Mouse (Mus musculus) stomach, postnatal 0 days (tissue): ENCODE measurements at regions not wholly inside any gene's neighbourhood (a gene's known extent, or its start where the extent isn't known, plus 50 kb on each side); places are given as distances from the start of the nearest gene placed in this dataset.

Source experiments
- ATAC-seq: fragments of 200-750 bp; cut with Nextera tagmentation; 2 replicates; pipeline ENCODE4 v1.8.0; 2017; ENCODE audit not compliant: low FRiP score, low TSS enrichment
- DNase-seq: peaks from one replicate; pipeline ENCODE4 v3.0.0-alpha.2; 2016; ENCODE audit warnings: low spot score
- H3K27ac ChIP-seq: fragments of 300-500 bp; sonication (generic); replicated peaks from 2 replicates; pipeline ENCODE4 v1.5.1; 2014; ENCODE audit warnings: mild to moderate bottlenecking, control low read depth
- H3K27me3 ChIP-seq: fragments of 300-500 bp; sonication (generic); 2 replicates; pipeline ENCODE4 v1.6.1; 2014; ENCODE audit warnings: low read length; ENCODE audit not compliant: control insufficient read depth, insufficient read depth
- H3K36me3 ChIP-seq: fragments of 300-500 bp; sonication (generic); 2 replicates; pipeline ENCODE4 v1.6.1; 2014; ENCODE audit warnings: low read length, mixed read lengths; ENCODE audit not compliant: control insufficient read depth, insufficient read depth
- H3K4me1 ChIP-seq: fragments of 300-500 bp; sonication (generic); replicated peaks from 2 replicates; pipeline ENCODE4 v1.6.1; 2014; ENCODE audit warnings: antibody characterized with exemption; ENCODE audit not compliant: control insufficient read depth, insufficient read depth
- H3K4me2 ChIP-seq: fragments of 300-500 bp; sonication (generic); replicated peaks from 2 replicates; pipeline ENCODE4 v1.6.1; 2014; ENCODE audit warnings: low read depth, mild to moderate bottlenecking, control low read depth, moderate library complexity
- H3K4me3 ChIP-seq: fragments of 300-500 bp; sonication (generic); 2 replicates; pipeline ENCODE4 v1.5.1; 2014; ENCODE audit warnings: low read depth, low read length, control low read depth
- H3K9ac ChIP-seq: fragments of 300-500 bp; sonication (generic); 2 replicates; pipeline ENCODE4 v1.6.1; 2014; ENCODE audit warnings: mild to moderate bottlenecking, low read length, control low read depth, mixed read lengths
- H3K9me3 ChIP-seq: fragments of 300-500 bp; sonication (generic); 2 replicates; pipeline ENCODE4 v1.6.1; 2016; ENCODE audit warnings: low read length; ENCODE audit not compliant: control insufficient read depth
- CTCF ChIP-seq: IDR thresholded peaks from 2 replicates; pipeline ENCODE4 v1.5.1; 2016; ENCODE audit warnings: antibody characterized with exemption, low read depth, mild to moderate bottlenecking, moderate library complexity
- EP300 ChIP-seq: optimal IDR thresholded peaks from 2 replicates; pipeline ENCODE3; 2016; ENCODE audit warnings: antibody characterized with exemption
- WGBS: fragments of 180-500 bp; shearing (Covaris S2); extraction: QIAGEN DNeasy Blood & Tissue Kit; methylation state at CpG from one replicate; pipeline ENCODE4 v1.1.7; 2014; 5-methylcytosine and 5-hydroxymethylcytosine counted together

DNA sequence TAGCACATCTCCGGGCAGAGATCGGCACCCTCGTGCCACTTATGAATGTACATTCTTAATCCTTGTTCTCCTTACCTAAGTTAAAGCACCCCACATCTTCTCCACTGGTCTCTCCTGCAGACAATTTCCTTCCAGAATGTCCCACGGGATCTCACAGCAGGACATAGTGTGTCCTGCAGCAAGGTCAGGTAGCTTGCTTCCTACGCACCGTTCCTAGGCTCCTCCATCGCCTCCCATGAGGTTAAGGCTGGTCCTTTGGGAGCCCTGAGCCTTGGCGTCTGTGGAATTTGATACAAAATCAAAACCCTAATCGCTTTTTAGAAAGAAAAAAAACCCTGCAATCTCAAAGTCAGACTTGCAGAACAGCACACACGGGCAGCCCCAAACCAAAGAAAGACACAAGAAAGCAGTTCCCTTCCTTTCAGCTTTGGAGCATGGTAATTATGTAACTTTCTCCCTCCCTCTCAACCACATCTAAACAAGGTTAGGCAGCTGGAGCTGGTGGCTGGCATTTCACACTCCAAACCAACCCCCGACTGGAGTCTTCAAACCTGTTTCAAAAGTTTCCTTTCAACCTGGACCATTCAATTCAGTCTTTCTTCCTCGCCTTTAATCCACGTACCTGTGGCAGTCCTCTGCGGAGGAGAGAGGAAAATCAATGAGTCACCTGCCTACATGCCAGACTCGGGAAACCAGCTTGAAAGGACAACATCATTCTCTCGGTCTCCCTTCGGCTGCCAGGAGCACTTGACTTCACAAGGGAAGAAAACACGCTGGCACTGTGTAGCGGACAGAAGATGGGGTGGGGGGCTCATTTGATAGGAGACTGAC is 67.4 kb downstream of the E030025P04Rik start:
- DNase-seq (no peak), ATAC-seq (no peak)
- WGBS: 55% methylated on average over 19 of the region's 19 CpGs
- Histone ChIP-seq H3K9ac (no peak overlapping the region), H3K4me1 (no peaks in the 10 kb centered on the region), H3K36me3 (no peaks in the 10 kb centered on the region), H3K9me3 (no peaks in the 10 kb centered on the region), H3K27me3 (no peaks in the 10 kb centered on the region), H3K4me3 (no peak overlapping the region), H3K4me2 (no peak overlapping the region), H3K27ac (no peak overlapping the region)
- TF ChIP-seq EP300 (no peak), CTCF (no peak)

DNA sequence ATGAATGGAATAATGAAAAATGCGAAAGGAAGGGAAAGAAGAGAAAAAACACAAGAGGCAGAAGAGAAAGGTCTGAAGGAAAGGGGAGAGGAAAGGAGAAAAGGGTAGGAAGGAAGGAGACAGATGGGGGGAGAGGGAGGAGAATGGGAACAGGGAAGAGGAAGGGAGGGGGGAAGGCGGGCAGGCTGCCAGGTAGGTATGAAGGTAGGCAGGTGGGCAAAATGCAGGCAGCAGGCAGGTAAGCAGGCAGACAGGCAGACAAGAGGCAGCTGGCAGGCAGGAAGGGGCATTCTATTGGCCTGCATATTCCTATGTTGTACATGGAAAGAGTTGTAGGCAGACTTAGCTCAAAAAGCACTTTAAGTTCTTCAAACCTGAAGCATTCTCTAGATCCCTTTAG is 72.8 kb downstream of the E030025P04Rik start:
- H3K27me3 ChIP-seq: no peaks in the 10 kb centered on the region
- ATAC-seq: no peak
- no peak overlapping the region for H3K4me2 ChIP-seq
- no peak overlapping the region for H3K27ac ChIP-seq
- H3K9ac ChIP-seq: no peak overlapping the region
- no peaks in the 10 kb centered on the region for H3K9me3 ChIP-seq
- 82% methylated on average over 2 of the region's 2 CpGs for WGBS
- no peak for TF ChIP-seq CTCF
- TF ChIP-seq EP300: no peak
- no peaks in the 10 kb centered on the region for H3K4me1 ChIP-seq
- no peaks in the 10 kb centered on the region for H3K36me3 ChIP-seq
- no peak overlapping the region for H3K4me3 ChIP-seq
- DNase-seq: no peak

DNA sequence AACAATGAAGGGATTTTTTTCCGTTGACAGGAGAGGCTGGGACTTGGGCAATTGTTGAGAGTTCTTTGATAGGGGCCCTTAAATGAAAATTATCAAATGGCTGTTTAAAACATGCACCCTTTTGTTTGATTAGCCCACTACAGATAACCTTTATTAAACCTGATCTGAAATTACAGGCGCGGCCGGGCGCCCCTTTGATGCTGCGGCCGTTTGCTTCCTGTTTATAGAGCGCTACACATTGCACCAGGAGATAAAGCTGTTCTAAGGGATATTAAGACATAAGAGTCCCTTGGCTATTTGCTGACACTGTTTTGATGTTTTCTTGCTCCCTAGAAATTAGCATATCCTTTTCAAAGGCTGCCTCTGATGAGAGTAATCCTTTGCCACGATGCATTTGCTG is 73.8 kb downstream of the E030025P04Rik start:
- Histone ChIP-seq H3K27ac (no peak overlapping the region), H3K27me3 (no peaks in the 10 kb centered on the region), H3K4me2 (no peak overlapping the region), H3K4me3 (no peak overlapping the region), H3K36me3 (no peaks in the 10 kb centered on the region), H3K4me1 (no peaks in the 10 kb centered on the region), H3K9me3 (no peaks in the 10 kb centered on the region), H3K9ac (no peak overlapping the region)
- WGBS: 31% methylated on average over 9 of the region's 9 CpGs
- no peak for DNase-seq
- no peak for ATAC-seq
- TF ChIP-seq CTCF (no peak), EP300 (no peak)

DNA sequence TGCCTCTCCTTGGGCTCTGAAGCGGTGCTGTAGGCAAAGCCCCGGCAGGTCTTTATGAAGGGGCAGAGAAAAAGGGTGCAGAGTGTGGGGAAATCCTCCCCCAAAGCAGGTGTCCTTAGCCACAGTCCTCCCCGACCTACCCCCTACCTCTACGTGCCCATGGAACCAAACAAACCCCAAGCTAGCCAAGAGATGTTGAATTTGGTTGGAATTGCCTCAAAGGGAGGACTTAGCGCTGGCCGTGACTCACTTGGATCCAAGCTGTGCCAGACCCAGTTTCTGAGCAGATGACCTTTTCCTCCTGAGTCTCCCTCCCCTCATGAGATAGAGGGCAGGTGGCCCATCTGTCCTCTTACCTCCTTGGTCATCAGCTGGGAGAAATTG is 74.9 kb downstream of the E030025P04Rik start:
- no peaks in the 10 kb centered on the region for H3K4me1 ChIP-seq
- DNase-seq (no peak), ATAC-seq (peak; percentile 10; the same call in 1 of the 2 replicates)
- WGBS: 57% methylated on average over 6 of the region's 6 CpGs
- TF ChIP-seq CTCF: no peak
- no peak for TF ChIP-seq EP300
- H3K9me3 ChIP-seq: no peaks in the 10 kb centered on the region
- no peaks in the 10 kb centered on the region for H3K36me3 ChIP-seq
- no peaks in the 10 kb centered on the region for H3K27me3 ChIP-seq
- no peak overlapping the region for H3K4me3 ChIP-seq
- H3K9ac ChIP-seq: no peak overlapping the region
- H3K4me2 ChIP-seq: no peak overlapping the region
- H3K27ac ChIP-seq: no peak overlapping the region

DNA sequence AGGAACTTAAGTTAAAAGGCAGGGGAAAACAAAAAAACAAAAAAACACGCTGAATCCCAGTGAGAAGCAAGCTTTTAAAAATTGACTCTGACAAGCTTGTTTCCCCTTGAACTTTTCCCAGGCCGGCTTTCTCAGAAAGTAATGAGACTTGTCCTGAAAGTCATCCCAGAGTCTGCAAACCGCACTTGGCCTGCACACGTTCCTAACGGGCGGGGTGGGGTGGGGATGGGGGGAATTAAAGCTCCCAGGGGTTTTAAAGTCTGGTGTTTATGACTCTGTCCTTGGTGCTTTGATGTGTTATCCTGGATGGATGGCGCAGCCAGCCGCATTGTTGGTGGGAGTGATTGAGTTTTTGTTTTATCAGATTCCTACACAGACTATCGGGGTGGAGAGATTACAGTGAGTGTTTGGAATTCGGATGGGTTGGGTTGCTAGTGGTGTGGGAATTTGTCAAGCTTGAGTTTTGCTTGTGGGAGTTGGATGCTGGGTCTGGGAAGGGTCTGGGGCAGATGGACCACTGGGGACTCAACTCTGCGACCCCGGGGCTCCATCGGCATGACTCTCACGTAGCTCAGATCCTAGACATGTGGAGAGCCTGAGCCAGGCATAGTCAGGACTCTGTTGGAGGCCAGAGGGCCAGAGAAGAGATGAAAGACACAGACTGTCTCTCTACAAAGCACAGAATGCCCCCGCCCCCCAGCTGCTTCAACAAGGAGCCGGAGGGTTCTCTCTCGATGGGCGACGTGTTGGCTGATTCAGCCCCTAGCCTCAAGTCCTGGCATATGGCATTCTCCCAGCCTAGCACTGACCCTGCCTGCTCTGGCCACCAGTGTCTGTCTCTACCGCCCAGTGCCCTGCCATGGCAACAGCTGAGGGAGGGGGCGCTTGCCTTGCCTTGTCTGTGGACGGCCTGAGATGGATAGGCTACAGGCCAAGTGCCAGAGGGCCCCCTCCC is 75.5 kb downstream of the E030025P04Rik start:
- H3K27ac ChIP-seq: no peak overlapping the region
- no peak for TF ChIP-seq CTCF
- no peak overlapping the region for H3K4me2 ChIP-seq
- no peak overlapping the region for H3K9ac ChIP-seq
- no peaks in the 10 kb centered on the region for H3K36me3 ChIP-seq
- H3K9me3 ChIP-seq: no peaks in the 10 kb centered on the region
- H3K27me3 ChIP-seq: no peaks in the 10 kb centered on the region
- H3K4me1 ChIP-seq: no peaks in the 10 kb centered on the region
- no peak overlapping the region for H3K4me3 ChIP-seq
- ATAC-seq: peak; percentile 49; the same call in 1 of the 2 replicates
- 34% methylated on average over 22 of the region's 22 CpGs for WGBS
- DNase-seq: no peak

DNA sequence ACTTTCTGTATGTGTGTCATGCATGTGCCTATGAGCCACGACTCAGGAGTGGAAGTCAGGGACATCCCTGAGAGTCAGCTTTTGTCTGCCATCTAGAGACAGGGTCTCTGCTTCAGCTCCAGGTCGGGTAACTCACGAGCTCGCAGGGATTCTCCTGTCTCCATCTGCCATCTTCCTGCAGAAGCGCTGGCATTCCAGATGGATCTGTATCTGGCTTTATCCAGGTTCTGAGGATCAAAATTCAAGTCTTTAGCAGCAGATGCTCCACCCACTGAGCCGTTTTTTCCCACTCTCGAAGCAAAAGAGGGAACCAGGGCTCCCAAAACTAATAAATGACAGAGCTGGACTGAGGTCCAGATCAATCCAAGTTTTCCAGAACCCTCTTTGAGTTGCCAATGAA is 76.4 kb downstream of the E030025P04Rik start:
- H3K4me3 ChIP-seq: no peak overlapping the region
- no peak for TF ChIP-seq EP300
- TF ChIP-seq CTCF: no peak
- ATAC-seq: no peak
- no peaks in the 10 kb centered on the region for H3K4me1 ChIP-seq
- no peak overlapping the region for H3K27ac ChIP-seq
- WGBS: 69% methylated on average over 7 of the region's 7 CpGs
- DNase-seq: no peak
- H3K9me3 ChIP-seq: no peaks in the 10 kb centered on the region
- H3K4me2 ChIP-seq: no peak overlapping the region
- no peak overlapping the region for H3K9ac ChIP-seq
- no peaks in the 10 kb centered on the region for H3K27me3 ChIP-seq
- no peaks in the 10 kb centered on the region for H3K36me3 ChIP-seq
